Mouse (Mus musculus): ENCODE results near the gene Rbfox3.

DNA sequence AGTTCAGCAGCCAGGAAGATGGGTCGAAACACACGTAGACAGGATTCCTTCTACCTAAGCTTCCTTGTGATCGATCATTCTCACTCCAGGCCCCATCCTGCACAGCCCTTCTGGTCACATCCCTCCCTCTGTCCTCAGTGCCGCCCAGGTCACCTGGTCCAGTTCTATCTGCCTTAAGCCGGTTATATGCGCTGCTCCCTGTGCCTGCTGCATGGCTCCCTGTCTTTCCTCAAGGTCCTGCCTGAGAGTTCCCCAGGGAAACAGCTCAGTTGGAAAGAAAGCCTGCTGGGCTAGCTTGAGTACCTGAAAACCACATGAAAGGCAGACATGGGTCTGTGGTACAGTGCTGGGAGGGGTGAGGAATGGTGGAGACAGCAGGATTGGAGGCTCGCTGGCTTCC, 368.5 kb downstream of the Rbfox3 start:
- TF ChIP-seq POLR2A (IDR thresholded peaks at IDR 0.05; ENCODE audit: borderline replicate concordance, control insufficient read depth, low read depth, low read length) (no peak), CTCF (IDR thresholded peaks at IDR 0.05; ENCODE audit: control insufficient read depth, insufficient read depth, low read length) (no peak)
